Mouse (Mus musculus): ENCODE measurements around the gene Ccnd3. TPM values are rescaled to one million over a fixed set of nuclear protein-coding genes. Genes with fewer than 3 reads are reported as not detected.

Ccnd3 gene
- polyA plus RNA-seq, 1 experiment from 2014 or later, result 214 TPM

DNA sequence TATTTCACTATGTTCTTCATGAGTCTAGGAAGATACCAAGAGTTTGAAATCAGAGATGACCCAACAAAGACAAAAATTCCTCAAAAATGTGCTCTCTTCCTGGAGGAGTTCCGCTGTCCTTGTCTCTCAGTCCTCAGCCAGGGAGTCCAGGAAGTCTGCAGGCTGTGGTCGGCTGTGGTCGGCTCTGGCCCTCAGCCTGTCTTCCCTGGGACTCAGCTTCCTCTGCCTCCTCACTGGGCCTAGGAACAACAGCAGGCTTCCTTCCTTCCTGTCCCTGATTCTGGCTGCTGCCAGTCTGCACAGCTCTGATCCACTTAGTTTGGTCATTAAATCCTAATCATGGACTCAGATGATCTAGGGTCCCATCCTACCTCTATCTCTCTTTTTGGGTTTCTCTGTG, 62.4 kb downstream of the Ccnd3 start:
- no peak overlapping the region for H3K4me2 ChIP-seq (replicated peaks; ENCODE audit: low read depth, low read length)
- peak; percentile 27 for DNase-seq (ENCODE audit: low spot score)
- TF ChIP-seq CTCF (IDR thresholded peaks at IDR 0.05) (no peak), EP300 (IDR thresholded peaks at IDR 0.05) (no peak)
- ATAC-seq, result peak; percentile 80
- H3K4me3 ChIP-seq (ENCODE audit: low read depth, low read length), result no peak overlapping the region
- H3K9me3 ChIP-seq (ENCODE audit: low read length), result no peaks in the 10 kb centered on the region
- H3K4me1 ChIP-seq (ENCODE audit: insufficient read depth, low read depth, low read length), result no peaks in the 10 kb centered on the region
- 55% methylated on average over 3 of the region's 3 CpGs for WGBS
- peak overlapping the region; percentile 33; the same call in 1 of the 2 replicates for H3K27ac ChIP-seq (ENCODE audit: low read length)
- H3K27me3 ChIP-seq (replicated peaks; ENCODE audit: insufficient read depth, low read length), result no peaks in the 10 kb centered on the region
- no peak overlapping the region for H3K9ac ChIP-seq (replicated peaks; ENCODE audit: low read depth)
- H3K36me3 ChIP-seq (ENCODE audit: insufficient read depth, low read length), result no peaks in the 10 kb centered on the region; the same call in 1 of the 2 replicates

DNA sequence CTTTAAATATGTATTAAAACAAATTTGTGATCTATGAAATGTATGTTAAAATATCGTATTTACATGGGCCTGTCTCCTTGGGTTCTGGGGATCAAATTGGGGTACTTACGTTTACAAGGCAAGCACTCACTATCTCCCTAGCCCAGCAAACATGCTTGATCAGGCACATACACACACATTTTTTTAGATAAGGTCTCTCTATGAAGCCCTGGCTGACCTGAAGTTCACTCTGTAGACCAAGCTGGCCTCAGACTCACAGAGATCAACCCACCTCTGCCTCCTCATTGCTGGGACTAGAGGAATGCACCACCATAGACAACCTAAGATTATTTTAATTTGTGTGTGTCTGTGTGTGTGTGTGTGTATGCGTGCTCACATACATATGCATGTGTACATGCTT, 63.5 kb downstream of the Ccnd3 start:
- ATAC-seq, result no peak
- no peaks in the 10 kb centered on the region; the same call in 1 of the 2 replicates for H3K36me3 ChIP-seq (ENCODE audit: insufficient read depth, low read length)
- WGBS, result 94% methylated on average over 3 of the region's 3 CpGs
- DNase-seq (ENCODE audit: low spot score), result no peak
- H3K9me3 ChIP-seq (ENCODE audit: low read length), result no peaks in the 10 kb centered on the region
- TF ChIP-seq EP300 (IDR thresholded peaks at IDR 0.05) (no peak), CTCF (IDR thresholded peaks at IDR 0.05) (no peak)
- no peak overlapping the region for H3K4me2 ChIP-seq (replicated peaks; ENCODE audit: low read depth, low read length)
- no peaks in the 10 kb centered on the region for H3K4me1 ChIP-seq (ENCODE audit: insufficient read depth, low read depth, low read length)
- no peak overlapping the region for H3K27ac ChIP-seq (ENCODE audit: low read length)
- H3K27me3 ChIP-seq (replicated peaks; ENCODE audit: insufficient read depth, low read length), result no peaks in the 10 kb centered on the region
- H3K4me3 ChIP-seq (ENCODE audit: low read depth, low read length), result no peak overlapping the region
- no peak overlapping the region for H3K9ac ChIP-seq (replicated peaks; ENCODE audit: low read depth)

DNA sequence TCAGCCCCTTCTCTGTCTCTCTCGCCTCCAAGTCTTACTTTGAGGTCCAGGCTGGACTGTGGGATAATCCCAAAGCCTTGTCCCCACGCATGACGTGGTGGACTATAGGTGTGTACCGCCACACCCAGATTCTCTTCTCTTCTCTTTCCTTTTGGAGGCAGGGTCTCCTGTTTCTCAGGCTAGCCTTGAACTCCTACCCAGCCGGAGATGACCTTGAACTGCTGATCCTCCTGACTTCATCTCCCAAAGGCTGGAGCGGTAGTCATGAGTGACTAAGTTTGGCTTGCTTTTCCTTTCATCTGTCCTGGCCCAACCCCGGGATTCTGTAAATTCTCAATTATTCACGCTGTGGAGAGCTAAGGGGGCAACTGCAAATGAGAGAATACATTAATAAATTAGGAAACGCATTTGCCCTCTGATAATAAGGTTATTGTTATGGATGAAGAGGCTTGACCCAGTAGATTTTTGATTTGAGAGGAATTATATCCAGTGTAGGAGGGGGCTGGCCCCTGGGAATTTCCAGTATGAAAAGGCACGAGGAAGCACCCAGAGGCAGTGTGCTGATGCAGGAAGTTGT, 64.2 kb downstream of the Ccnd3 start:
- no peak overlapping the region for H3K4me2 ChIP-seq (replicated peaks; ENCODE audit: low read depth, low read length)
- TF ChIP-seq EP300 (IDR thresholded peaks at IDR 0.05) (no peak), CTCF (IDR thresholded peaks at IDR 0.05) (no peak)

DNA sequence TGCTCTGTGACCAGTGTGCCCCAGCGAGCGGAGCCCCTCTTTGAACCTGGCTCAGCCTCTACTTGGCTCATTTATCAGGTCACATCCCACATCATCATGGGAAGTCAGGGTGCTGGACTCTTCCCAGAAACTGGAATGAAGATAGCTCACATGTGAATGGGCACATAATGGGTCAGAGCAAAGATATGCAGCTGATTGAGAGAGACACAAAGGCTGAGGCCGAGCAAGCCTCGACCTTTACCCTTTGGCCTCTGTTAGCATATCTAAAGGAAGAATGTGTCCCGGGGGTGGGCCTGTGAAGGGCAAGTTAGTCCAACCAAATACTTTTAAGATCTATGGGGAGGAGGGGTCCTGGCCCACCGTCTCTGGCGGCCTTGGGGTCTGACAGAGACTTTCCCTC, 66.8 kb downstream of the Ccnd3 start:
- no peaks in the 10 kb centered on the region for H3K27me3 ChIP-seq (replicated peaks; ENCODE audit: insufficient read depth, low read length)
- H3K9ac ChIP-seq (replicated peaks; ENCODE audit: low read depth), result no peak overlapping the region
- no peaks in the 10 kb centered on the region for H3K4me1 ChIP-seq (ENCODE audit: insufficient read depth, low read depth, low read length)
- H3K27ac ChIP-seq (ENCODE audit: low read length), result no peak overlapping the region
- H3K36me3 ChIP-seq (ENCODE audit: insufficient read depth, low read length), result no peaks in the 10 kb centered on the region; the same call in 1 of the 2 replicates
- TF ChIP-seq CTCF (IDR thresholded peaks at IDR 0.05) (no peak), EP300 (IDR thresholded peaks at IDR 0.05) (no peak)
- DNase-seq (ENCODE audit: low spot score) (no peak), ATAC-seq (no peak)
- H3K4me2 ChIP-seq (replicated peaks; ENCODE audit: low read depth, low read length), result no peak overlapping the region
- 60% methylated on average over 7 of the region's 7 CpGs for WGBS
- H3K4me3 ChIP-seq (ENCODE audit: low read depth, low read length), result no peak overlapping the region
- no peaks in the 10 kb centered on the region for H3K9me3 ChIP-seq (ENCODE audit: low read length)

More for the DNA sequence above, 64.2 kb downstream of the Ccnd3 start:
- Histone ChIP-seq H3K27ac (ENCODE audit: low read length) (no peak overlapping the region), H3K27me3 (replicated peaks; ENCODE audit: insufficient read depth, low read length) (no peaks in the 10 kb centered on the region), H3K4me3 (ENCODE audit: low read depth, low read length) (no peak overlapping the region), H3K36me3 (ENCODE audit: insufficient read depth, low read length) (no peaks in the 10 kb centered on the region; the same call in 1 of the 2 replicates), H3K4me1 (ENCODE audit: insufficient read depth, low read depth, low read length) (no peaks in the 10 kb centered on the region), H3K9ac (replicated peaks; ENCODE audit: low read depth) (no peak overlapping the region), H3K9me3 (ENCODE audit: low read length) (no peaks in the 10 kb centered on the region)
- no peak for DNase-seq (ENCODE audit: low spot score)
- WGBS, result 82% methylated on average over 10 of the region's 10 CpGs
- no peak for ATAC-seq

DNA sequence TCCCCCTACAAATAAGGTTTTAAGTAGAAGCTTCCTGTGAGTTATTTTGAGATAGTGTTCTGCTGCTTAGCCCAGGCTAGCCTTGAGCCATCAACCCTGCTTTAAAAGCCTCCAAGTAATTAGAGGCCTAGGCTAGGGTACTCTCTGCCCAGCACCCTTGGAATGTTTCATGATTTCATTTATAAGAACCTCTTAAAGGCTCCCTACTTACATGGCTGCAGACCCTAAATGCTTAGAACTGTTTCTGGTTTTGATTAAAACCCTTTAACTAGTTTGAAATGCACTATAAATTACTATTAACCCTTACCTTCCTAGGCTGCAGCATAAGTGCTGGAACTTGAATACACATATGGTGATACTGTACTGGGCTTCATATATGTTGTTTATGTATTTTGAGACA, 67.6 kb downstream of the Ccnd3 start:
- H3K36me3 ChIP-seq (ENCODE audit: insufficient read depth, low read length), result no peaks in the 10 kb centered on the region; the same call in 1 of the 2 replicates
- no peak for TF ChIP-seq CTCF (IDR thresholded peaks at IDR 0.05)
- no peak for TF ChIP-seq EP300 (IDR thresholded peaks at IDR 0.05)

DNA sequence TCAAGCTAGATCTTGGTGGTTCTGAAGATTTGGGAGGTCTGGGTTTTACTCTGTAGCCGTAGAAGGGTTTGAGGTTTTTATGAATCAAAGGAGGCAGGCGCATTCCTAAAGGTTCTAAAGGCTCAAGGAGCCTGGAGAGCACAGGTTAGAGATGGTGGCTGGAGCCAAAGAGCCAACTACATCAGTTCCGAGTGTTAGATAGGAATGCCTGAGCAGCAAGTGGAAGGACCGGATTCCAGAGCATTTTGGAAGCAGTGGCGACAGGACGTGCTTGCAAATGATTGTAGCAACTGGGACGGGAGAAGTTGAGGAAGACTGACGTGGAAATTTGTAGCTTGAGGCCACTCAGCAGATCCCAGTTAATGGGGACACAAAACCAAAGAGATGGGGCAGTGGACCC, 69.2 kb downstream of the Ccnd3 start:
- Histone ChIP-seq H3K4me1 (ENCODE audit: insufficient read depth, low read depth, low read length) (no peaks in the 10 kb centered on the region), H3K9ac (replicated peaks; ENCODE audit: low read depth) (no peak overlapping the region), H3K27ac (ENCODE audit: low read length) (peak overlapping the region; percentile 39; the same call in 1 of the 2 replicates), H3K36me3 (ENCODE audit: insufficient read depth, low read length) (peaks cover 3% of the 10 kb centered on the region; the same call in 1 of the 2 replicates), H3K4me3 (ENCODE audit: low read depth, low read length) (no peak overlapping the region), H3K4me2 (replicated peaks; ENCODE audit: low read depth, low read length) (no peak overlapping the region), H3K9me3 (ENCODE audit: low read length) (no peaks in the 10 kb centered on the region), H3K27me3 (replicated peaks; ENCODE audit: insufficient read depth, low read length) (no peaks in the 10 kb centered on the region)
- TF ChIP-seq EP300 (IDR thresholded peaks at IDR 0.05), result peak; percentile 80
- TF ChIP-seq CTCF (IDR thresholded peaks at IDR 0.05), result no peak
- peak; percentile 94 for ATAC-seq
- 56% methylated on average over 8 of the region's 8 CpGs for WGBS
- DNase-seq (ENCODE audit: low spot score), result peak; percentile 87

More for the DNA sequence above, 67.6 kb downstream of the Ccnd3 start:
- Histone ChIP-seq H3K27me3 (replicated peaks; ENCODE audit: insufficient read depth, low read length) (no peaks in the 10 kb centered on the region), H3K9ac (replicated peaks; ENCODE audit: low read depth) (no peak overlapping the region), H3K4me1 (ENCODE audit: insufficient read depth, low read depth, low read length) (no peaks in the 10 kb centered on the region), H3K4me3 (ENCODE audit: low read depth, low read length) (no peak overlapping the region), H3K4me2 (replicated peaks; ENCODE audit: low read depth, low read length) (no peak overlapping the region), H3K9me3 (ENCODE audit: low read length) (no peaks in the 10 kb centered on the region), H3K27ac (ENCODE audit: low read length) (no peak overlapping the region)
- no peak for ATAC-seq
- DNase-seq (ENCODE audit: low spot score), result no peak
